Mouse (Mus musculus) olfactory bulb, adult 2 months (tissue): Measurements from ENCODE around the gene Smg6.

Experiments used
- CTCF ChIP-seq: fragments of 200-500 bp; IDR thresholded peaks from 2 replicates; pipeline ENCODE4 v1.5.1; 2012; ENCODE audit warnings: low read depth, mild to moderate bottlenecking, low read length, moderate library complexity; ENCODE audit not compliant: insufficient read depth
- POLR2A ChIP-seq: fragments of 200-500 bp; IDR thresholded peaks from 2 replicates; pipeline ENCODE4 v1.6.1; 2012; ENCODE audit warnings: mild to moderate bottlenecking, low read depth, low read length, moderate library complexity; ENCODE audit not compliant: insufficient read depth

DNA sequence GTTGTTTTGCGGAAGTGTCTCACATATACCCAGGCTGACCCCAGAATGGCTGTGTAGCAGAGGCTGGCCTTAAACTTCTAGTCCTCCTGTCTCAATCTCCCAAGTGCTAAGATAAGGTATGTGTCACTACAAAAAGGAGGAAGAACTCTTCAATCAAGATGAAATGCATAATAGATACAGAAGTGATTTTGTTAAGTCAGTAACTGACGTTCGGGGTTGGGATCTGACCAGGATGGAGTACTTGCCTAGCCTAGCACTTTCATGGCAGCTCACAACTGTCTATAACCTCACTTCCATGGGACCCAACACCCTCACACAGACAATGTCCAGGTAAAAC lies 129.2 kb downstream of the Smg6 start:
- TF ChIP-seq CTCF: no peak
- no peak for TF ChIP-seq POLR2A
